Mouse (Mus musculus): ENCODE data around the gene Chpt1.

DNA sequence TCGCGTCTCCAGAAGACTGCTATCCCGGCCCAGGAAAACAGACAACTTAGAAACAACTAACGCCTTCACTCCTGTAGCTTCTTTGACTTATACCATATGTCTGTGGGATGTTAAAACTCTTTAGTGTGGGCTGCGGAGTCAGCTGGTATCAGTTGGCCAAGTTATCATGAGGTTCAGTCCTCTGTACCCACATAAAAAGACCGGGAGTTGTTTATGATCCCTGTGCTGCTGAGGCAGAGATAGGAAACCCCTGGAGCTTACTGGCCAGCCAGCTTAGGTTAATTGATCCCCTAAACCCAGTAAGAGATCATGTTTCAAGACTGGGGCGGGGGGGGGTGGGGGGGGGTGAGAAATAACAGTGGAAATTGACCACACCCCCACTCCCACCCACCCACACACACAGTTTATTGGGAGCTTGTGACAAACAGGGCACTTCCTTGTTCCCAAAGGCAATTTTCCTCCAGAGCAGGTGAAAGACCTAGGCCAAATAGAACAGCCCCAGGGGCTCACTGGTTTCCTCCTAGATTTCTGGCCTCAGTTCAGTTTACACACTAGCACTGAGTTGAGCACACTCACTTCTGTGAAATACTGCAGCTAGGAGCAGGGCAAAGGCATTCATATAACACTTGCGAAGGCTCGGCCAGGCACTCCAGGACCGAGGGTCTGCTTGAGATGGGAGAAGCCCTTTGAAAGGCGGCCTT is 6.9 kb downstream of the Chpt1 start:
- TF ChIP-seq CTCF (conservative IDR thresholded peaks at IDR 0.05; ENCODE audit: low read length) (no peak), POU5F1 (IDR thresholded peaks at IDR 0.05; ENCODE audit: borderline replicate concordance, low read length) (no peak), NANOG (IDR thresholded peaks at IDR 0.05; ENCODE audit: borderline replicate concordance, low read length) (no peak)

All from E14TG2a.4 (cell line).